Mouse (Mus musculus): ENCODE data around the gene Cd7. TPM values are rescaled to one million over a fixed set of nuclear protein-coding genes. Genes with fewer than 3 reads are reported as not detected.
"Not testable (repeated sequence)": the region's sequence is repeated elsewhere in the genome, so short reads cannot be mapped to it uniquely, and the experiment has no call there.

Cd7 gene
- total RNA-seq, 2 experiments from 2014 or later: 2.2 to 3.0 TPM

DNA sequence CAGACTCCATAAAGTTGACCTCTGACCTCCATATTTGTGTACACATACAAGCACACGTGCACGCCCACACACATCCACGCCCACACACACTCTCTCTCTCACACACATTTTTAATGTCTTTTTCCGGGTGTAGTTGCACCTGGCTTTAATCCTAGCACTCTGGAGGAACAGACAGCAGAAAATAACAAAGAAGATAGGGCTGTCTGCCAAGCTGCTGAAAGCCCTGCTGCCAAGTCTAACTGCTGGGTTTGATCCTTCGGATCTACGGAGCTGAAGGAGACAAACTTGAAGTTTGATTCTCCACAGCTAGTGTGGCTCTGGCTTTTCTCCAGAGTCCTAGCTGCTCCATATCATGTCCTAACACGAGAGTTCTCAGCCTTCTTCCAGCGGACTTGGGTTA, 22.4 kb upstream of the Cd7 start:
- no peak for TF ChIP-seq CTCF (IDR thresholded peaks at IDR 0.05)
- no peak for DNase-seq (ENCODE audit: extremely low spot score in 1 of 2, low spot score in 2 of 2)
- Histone ChIP-seq H3K4me3 (no peak overlapping the region), H3K27ac (no peak overlapping the region)
- intact Hi-C loops (cut with DNase I): no loop called here

DNA sequence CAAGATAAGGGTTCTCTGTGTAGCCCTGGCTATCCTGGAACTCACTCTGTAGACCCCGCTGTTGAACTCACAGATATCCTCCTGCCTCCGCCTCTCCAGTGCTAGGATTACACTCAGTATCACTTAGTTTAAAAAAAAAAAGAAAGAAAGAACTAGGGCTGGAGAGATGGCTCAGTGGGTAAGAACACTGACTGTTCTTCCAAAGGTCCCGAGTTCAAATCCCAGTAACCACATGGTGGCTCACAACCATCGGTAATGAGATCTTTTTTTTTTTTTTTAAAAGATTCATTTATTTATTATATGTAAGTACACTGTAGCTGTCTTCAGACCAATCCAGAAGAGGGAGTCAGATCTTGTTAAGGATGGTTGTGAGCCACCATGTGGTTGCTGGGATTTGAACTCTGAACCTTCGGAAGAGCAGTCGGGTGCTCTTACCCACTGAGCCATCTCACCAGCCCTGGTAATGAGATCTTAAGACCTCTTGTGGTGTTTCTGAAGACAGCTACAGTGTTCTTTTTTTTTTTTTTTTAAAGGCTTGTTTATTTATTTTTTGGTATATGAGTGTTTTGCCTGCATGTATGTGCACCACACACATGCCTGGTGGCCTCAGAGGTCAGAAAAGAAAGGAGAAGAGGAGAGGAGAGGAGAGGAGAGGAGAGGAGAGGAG, 21.3 kb upstream of the Cd7 start:
- DNase-seq (ENCODE audit: extremely low spot score in 1 of 2, low spot score in 2 of 2); H3K4me3 ChIP-seq; intact Hi-C loops (cut with DNase I); H3K27ac ChIP-seq: not testable (repeated sequence)

DNA sequence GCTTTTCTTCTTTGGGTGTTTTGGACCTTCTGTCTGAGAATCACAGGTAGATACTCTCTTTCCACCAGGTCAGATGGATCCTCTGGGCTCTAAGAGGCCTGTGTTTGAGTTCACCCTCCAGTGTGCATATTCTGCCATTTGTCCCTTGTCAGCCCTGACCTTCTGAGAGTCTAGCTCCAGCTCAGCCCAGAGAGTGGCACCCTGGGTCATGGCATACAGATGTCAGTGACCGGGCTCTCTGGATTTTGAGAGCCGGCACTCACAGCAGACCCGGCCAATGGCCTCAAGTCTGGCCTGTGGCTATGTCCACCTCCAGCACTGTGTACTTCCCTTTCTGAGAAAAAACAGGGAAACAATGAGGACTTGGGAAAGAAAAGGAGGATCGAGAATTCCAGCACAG, 20.3 kb upstream of the Cd7 start:
- TF ChIP-seq CTCF (IDR thresholded peaks at IDR 0.05): no peak
- H3K27ac ChIP-seq: no peak overlapping the region
- no peak for DNase-seq (ENCODE audit: extremely low spot score in 1 of 2, low spot score in 2 of 2)
- no peak overlapping the region for H3K4me3 ChIP-seq
- intact Hi-C loops (cut with DNase I): no loop called here

DNA sequence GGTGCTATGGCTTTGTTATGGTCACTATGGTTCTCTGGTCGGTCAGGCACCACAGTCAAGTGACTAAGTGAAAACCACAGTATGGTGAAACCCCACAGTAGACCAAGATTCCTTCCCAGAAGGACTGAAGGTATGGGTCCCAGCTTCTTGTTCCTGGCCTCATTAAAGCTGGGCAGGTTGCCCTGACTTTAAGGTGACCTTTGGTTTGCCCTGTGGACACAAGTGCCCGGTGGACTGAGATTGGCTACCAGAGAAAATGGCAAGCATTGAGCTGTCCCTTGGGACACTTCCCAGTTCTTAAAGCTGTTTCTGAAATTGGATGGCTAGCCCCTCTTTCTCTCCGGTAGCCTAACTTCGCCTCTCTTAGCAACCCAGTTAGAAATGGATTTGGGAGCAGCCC, 19.7 kb upstream of the Cd7 start:
- no peak for DNase-seq (ENCODE audit: extremely low spot score in 1 of 2, low spot score in 2 of 2)
- no peak for TF ChIP-seq CTCF (IDR thresholded peaks at IDR 0.05)
- intact Hi-C loops (cut with DNase I): no loop called here
- Histone ChIP-seq H3K27ac (no peak overlapping the region), H3K4me3 (no peak overlapping the region)

DNA sequence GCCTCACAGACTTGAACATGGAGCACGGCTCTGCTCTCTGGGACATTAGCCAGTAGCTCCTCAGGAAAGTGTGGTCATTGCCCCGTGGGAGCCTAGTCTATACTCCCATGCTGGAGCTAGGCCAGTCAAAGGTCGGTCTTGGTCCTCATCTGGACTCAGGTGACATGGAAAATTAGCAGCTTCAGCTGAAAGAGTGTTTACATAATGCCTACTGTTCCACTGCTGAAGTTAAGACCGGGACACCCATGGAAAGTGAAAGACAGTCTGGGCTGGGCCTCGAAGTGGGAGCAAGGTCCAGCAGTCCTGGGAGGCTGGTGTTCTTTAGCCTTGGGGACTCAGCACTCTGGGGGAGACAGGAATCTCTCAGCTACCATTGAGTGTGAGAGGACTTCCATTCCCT, 18.9 kb upstream of the Cd7 start:
- no peak overlapping the region for H3K27ac ChIP-seq
- DNase-seq (ENCODE audit: extremely low spot score in 1 of 2, low spot score in 2 of 2): no peak
- no peak overlapping the region for H3K4me3 ChIP-seq
- intact Hi-C loops (cut with DNase I): no loop called here
- no peak for TF ChIP-seq CTCF (IDR thresholded peaks at IDR 0.05)

DNA sequence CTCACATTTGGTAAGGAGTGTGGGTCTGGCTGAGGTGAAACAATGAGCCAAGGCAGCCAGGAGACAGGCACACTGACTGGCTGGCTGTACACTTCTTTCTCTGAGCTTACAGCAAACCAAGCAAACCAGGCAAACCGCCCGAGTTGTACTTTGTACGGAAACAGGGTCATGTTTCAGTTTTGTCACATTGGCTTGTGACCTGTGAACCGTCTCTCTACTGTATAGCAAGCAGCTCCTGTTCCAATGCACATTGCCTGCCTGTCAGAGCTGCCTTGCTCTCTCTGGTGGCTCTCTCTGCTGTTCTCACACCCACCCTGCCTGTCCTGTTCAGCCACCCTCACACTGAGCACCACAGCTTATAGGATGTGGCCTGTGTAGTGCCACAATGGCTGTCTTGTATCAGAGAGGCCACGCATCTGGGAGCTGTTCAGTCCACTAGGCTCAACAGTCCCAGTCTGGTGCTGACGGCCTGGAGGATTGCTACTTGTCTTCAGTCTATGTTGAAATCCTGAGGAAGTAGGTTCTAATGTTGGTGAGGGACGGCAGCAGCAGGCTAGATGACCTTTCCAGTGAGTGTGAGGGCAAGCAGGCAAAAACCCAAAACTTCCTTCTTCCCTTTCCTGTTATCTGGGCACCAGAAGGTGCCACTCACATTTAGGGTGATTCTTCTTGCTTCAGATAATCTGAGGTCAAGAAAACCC, 17.5 kb upstream of the Cd7 start:
- no peak overlapping the region for H3K27ac ChIP-seq
- no peak for DNase-seq (ENCODE audit: extremely low spot score in 1 of 2, low spot score in 2 of 2)
- H3K4me3 ChIP-seq: no peak overlapping the region
- no peak for TF ChIP-seq CTCF (IDR thresholded peaks at IDR 0.05)
- intact Hi-C loops (cut with DNase I): no loop called here

DNA sequence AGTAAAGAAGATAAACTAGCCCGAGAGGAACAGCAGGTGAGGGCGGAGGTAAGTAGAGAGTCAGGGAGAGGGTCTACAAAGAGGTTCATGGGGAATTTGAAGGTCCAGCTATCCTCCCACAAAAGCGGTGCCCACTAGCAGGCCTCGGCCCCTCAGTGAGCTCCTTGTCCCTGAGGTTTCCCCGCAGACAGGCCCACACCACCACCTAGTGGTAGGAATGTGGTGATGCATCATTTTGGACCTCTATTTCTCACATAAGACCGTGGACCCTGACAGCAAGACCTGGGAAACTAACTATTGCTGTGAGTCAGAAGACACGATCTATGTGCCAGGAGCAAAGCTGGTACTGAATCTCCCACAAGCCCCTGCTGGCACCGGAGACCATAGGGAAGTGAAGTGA, 14.3 kb upstream of the Cd7 start:
- intact Hi-C loops (cut with DNase I): no loop called here
- H3K27ac ChIP-seq: no peak overlapping the region
- no peak overlapping the region for H3K4me3 ChIP-seq
- peak; percentile 99 for TF ChIP-seq CTCF (IDR thresholded peaks at IDR 0.05)
- peak; percentile 73 to 78 for DNase-seq (ENCODE audit: extremely low spot score in 1 of 2, low spot score in 2 of 2)

DNA sequence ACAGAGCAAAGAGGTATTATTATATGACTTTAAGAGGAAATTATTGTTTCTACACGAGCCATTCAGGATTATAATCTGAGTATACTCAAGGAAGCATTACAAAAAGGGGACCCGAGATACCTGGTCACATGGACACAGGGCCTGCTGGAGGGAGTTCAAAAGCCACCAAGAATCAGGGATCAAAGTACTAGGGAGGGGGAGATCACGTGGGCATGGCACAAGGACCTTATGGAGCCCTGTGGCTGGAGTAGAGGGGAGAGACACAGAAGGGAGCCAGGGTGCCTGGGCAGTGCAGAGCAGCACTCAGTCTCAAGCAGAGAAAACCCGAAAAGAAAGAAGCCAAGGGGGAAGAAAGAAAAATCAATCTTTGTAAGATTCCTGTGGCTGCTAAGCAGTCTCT, 13.2 kb upstream of the Cd7 start:
- H3K27ac ChIP-seq: no peak overlapping the region
- intact Hi-C loops (cut with DNase I): no loop called here
- H3K4me3 ChIP-seq: no peak overlapping the region
- TF ChIP-seq CTCF (IDR thresholded peaks at IDR 0.05): no peak
- DNase-seq (ENCODE audit: extremely low spot score in 1 of 2, low spot score in 2 of 2): no peak

DNA sequence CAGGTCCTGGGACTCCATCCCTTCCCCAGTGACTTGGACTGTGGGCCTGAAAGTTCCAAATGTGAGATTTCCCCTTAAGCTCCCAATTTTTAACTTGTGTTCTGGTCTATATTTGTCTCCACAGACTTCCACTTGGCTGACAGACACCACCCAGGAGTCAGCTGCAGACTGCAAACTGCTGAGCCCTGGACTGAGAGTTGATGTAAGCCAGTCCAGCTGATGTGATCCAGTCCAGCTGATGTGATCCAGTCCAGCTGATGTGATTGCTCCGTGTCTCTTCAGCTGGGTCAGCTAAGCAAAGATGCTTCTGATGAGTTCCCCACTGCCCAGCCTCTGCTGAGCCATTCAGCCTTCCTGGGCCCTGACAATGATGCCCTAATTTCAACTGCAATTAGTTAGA, 12.6 kb upstream of the Cd7 start:
- no peak overlapping the region for H3K27ac ChIP-seq
- intact Hi-C loops (cut with DNase I): no loop called here
- DNase-seq (ENCODE audit: extremely low spot score in 1 of 2, low spot score in 2 of 2): no peak
- H3K4me3 ChIP-seq: no peak overlapping the region
- no peak for TF ChIP-seq CTCF (IDR thresholded peaks at IDR 0.05)

DNA sequence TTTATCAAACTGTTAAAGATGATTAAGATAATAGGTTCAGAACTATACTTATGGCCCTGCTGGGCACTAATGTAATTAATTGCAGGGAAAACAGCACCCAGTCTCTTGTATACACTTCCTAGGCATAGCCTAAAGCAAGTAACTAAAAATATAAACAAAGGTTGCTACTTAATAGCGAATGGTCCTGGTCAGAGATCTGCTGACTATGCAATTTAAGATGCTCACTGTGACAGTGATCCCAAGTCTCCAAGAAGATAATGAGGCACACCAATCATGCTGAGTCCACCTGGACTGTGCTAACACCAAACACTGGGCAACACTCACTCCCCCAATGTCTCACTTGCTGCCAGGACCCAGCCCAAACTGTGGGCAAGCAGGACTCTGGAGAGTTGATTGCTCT, 10.6 kb upstream of the Cd7 start:
- DNase-seq (ENCODE audit: extremely low spot score in 1 of 2, low spot score in 2 of 2): no peak
- Histone ChIP-seq H3K4me3 (no peak overlapping the region), H3K27ac (no peak overlapping the region)
- intact Hi-C loops (cut with DNase I): loop anchor here (10.0 kb wide), 1 partner anchor 325 kb away; the partner anchor contains the start of genes Dcxr and Rac3
- TF ChIP-seq CTCF (IDR thresholded peaks at IDR 0.05): no peak

DNA sequence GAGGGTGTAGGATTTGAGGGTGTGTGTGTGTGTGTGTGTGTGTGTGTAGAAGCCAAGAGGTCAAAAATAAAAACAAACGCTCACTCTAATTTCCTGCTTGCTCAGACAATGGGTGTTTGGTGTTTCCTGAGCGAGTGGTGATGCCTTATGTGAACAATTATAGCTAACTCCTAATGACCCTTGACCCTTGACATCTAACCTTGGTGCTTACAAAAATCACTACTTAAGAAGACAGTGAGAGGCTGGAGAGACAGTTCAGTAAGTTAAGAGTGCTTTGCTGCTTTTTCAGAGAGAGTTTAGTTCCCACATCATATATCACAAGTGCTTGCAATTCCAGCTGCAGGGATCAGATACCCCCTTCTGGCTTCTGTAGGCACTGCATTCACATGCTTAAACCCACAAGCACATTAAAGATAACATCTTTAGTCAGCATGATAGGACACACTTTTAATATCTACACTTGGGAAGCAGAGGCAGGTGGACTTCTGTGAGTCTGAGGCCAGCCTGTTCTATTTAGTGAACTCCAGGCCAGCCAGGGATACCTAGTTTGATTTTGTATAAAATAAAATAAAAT, 8.7 kb upstream of the Cd7 start:
- intact Hi-C loops (cut with DNase I): loop anchor here (10.0 kb wide), 1 partner anchor 323 kb away; the partner anchor contains the start of genes Dcxr and Rac3
- no peak overlapping the region for H3K4me3 ChIP-seq
- TF ChIP-seq CTCF (IDR thresholded peaks at IDR 0.05): peak; percentile 60
- no peak for DNase-seq (ENCODE audit: extremely low spot score in 1 of 2, low spot score in 2 of 2)
- H3K27ac ChIP-seq: no peak overlapping the region

DNA sequence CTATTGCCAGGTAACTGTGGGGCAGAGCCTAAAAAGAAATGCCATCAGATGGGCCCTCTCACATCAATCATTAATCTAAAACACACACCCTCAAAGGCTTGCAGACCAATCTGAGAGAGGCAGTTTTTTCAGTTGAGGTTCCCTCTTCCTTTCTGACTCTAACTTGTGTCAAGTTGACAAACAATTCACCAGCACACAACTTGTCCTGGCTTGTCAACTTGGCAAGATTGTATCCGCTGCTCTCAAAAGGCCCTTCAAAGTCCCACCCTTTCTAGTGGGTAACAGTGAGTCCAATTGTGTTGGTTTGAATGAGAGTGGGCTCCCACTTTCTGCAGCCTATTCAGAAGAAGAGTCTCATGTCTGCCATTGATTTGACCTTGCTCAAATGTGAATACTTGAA, 6.1 kb upstream of the Cd7 start:
- no peak for TF ChIP-seq CTCF (IDR thresholded peaks at IDR 0.05)
- H3K27ac ChIP-seq: no peak overlapping the region
- H3K4me3 ChIP-seq: no peak overlapping the region
- intact Hi-C loops (cut with DNase I): loop anchor here (10.0 kb wide), 1 partner anchor 320 kb away; the partner anchor contains the start of genes Dcxr and Rac3
- DNase-seq (ENCODE audit: extremely low spot score in 1 of 2, low spot score in 2 of 2): no peak

DNA sequence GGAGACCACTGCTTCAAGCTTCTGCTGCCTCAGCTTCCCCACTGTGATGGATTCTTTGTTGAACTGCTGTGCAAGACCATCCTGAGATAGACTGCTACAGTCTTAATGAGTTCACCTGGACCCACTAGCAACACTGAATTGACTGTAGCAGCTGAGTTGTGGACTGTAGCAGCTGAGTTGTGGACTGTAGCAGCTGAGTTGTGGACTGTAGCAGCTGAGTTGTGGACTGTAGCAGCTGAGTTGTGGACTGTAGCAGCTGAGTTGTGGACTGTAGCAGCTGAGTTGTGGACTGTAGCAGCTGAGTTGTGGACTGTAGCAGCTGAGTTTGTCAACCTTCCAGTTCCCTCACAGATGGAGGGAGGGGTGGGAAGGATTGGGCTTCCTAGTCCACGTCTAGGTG, 3.8 kb upstream of the Cd7 start:
- H3K4me3 ChIP-seq; H3K27ac ChIP-seq; DNase-seq (ENCODE audit: extremely low spot score in 1 of 2, low spot score in 2 of 2): not testable (repeated sequence)
- intact Hi-C loops (cut with DNase I): loop anchor here (10.0 kb wide), 1 partner anchor 318 kb away; the partner anchor contains the start of genes Dcxr and Rac3
